Mouse (Mus musculus) cerebellum, postnatal 14 days (tissue): ENCODE data around the gene Usp34.
A peak's percentile ranks its signal among the peaks of the same experiment; 100 is the strongest.
"Not testable (repeated sequence)": the region's sequence is repeated elsewhere in the genome, so short reads cannot be mapped to it uniquely, and the experiment has no call there.

ENCODE experiments used
- DNase-seq, 2 experiments: peaks; one replicate each; pipeline ENCODE4 v3.0.0; 2021; ENCODE audit warnings: mixed read lengths in 2 of 2

The Usp34 gene

DNA sequence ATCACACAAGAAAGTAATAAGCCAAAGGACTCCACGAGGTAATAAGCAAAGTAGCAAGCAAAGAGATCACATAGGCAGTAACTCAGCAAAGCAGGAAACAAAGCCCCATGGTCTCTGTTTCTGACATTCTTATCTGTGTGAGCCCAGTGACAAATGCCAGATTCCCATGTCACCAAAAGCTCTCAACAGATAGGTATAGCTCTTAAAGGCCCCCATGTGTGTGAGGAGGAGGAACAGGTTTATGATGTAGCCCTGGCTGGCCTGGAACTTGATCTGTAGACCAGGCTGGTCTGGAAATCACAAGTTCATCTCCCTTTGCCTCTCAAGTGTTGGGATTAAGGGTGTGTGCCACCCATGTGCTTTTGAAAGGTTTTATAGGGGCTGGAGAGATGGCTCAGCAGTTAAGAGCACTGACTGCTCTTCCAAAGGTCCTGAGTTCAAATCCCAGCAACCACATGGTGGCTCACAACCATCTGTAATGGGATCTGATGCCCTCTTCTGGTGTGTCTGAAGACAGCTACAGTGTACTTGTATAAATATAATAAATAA is 53.1 kb downstream of the Usp34 start:
- not testable (repeated sequence) for DNase-seq

DNA sequence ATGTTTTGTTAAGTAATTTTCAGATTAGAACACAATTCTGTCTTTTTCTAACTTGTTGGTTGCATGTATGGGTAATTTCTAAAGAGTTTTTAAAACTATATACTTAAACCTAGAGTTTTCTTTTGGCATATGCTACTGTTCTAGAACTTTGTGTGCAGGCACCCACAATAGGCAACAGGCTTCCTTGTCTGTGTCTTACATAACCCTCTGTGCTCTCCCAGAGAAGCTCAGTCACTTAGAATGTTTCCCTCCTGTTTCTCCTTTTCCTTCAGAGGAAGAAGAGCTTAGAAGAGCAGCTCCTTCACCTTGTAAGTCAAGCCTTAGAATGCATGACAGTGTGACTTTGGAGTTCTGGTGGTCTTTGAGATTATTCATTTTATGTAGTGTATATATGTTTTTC is 55.6 kb downstream of the Usp34 start:
- DNase-seq = no peak

- DNase-seq = no peak
Measured at GRCm38 (mm10) chr11:23364348-23364747, 57.7 kb downstream of the Usp34 start.

DNA sequence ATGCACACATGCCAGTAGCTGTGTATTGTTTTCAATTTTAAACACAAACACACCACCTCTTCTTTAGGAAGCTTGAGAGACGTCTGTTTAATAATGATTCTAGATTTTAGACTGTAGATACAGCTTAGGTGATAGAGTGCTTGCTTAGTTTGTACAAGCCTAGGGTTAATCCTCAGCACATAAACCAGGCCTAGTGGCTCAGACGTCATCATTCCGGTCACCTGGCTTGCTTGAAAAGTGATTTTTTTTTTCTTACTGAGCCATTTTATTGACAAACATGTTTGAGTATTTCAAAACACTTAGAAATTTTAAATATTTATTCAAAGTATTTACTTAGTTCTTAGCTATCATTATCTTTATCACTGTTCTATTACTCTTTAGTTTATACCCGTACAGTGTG is 65.3 kb downstream of the Usp34 start:
- DNase-seq = no peak

DNA sequence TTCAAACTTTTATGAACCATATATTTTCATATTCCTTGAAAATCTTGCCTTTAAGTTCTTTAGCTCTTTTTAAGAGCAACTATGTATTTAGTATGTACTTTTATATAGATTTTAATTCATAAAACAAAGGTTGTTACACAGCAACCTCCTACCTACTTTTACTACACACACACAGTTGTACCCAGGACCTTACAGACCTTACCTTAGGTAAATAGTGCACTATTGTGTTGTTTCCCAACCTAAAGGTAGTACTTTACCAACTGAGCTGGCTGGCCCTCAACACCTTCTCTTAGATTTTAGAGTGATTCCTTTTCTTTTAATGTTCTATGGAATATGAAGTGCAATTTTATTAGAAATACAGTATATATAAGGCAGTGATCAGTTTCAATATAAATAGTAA is 65.8 kb downstream of the Usp34 start:
- no peak for DNase-seq

DNA sequence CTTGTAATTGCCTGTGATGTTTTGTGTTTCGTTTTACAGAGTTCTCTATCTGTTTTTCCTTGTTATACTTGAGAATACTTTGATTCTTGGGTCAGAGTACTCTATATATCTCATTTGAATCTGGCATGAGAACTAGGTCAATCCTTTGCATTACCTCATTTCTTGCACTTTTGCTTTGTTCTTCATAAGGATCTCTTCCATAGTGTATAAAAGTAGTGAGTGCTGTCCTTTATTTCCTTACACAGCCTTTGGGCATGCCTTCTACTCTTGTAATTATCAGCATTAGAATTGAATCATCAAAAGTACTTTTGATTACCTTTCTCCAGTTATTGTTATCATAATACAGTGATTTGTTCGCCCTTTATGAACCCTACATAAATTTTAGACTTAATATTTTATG is 73.4 kb downstream of the Usp34 start:
- DNase-seq = no peak

DNA sequence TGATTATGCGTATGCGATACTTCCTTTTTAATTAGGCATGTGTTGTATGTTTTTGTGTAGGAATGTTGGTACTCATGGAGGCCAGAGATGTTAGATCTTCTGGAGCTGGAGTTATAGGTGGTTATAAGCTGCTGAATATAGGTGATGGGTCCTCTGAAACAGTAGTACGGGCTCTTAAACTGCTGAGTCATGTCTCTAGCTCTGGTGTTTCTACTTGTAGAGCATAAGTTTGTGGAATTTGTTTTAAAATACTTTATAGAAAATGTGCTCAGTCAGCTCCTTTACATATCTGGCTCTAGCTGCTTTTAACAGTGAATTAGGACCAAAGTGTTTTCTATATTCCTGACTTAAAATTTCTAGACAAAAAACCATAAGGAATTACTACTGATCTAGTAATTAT is 73.9 kb downstream of the Usp34 start:
- DNase-seq = no peak

DNA sequence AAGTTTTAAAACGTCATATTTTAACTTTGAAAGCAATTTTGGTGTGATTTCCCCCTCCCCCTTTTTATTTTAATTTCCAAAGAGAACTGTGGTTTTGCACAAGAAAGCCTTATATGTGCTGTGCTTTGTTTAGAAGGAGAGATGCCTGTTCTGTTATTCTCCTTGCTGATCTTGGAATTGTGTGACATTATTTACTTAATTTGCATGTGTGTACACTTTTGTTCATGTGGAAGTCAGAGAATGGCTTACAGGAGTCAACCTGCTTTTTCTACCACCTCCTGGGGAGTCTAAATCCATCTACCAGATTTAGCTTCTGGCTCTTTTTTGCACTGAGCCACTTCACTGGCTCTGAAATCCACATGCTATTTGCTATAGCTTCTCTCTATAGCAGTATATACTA is 76.1 kb downstream of the Usp34 start:
- no peak for DNase-seq

DNA sequence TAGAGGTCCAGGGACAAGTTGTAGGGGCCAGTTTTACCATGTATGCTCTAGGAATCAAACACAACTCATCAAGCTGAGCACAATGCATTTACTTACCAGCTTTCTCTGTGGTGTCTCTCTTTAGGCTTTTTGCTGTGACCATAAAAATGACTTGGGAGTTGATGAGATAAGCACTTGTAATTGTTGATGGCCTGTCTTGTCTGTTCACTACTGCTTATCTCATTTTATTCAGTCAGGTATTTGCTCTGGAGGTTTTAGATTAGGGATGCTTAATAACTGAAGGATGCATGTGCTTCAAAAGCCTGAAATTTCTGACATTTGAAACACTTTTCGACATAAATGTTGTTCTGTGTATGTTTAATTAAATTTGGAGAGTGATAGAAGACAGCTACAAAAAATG is 83.0 kb downstream of the Usp34 start:
- DNase-seq = no peak

DNA sequence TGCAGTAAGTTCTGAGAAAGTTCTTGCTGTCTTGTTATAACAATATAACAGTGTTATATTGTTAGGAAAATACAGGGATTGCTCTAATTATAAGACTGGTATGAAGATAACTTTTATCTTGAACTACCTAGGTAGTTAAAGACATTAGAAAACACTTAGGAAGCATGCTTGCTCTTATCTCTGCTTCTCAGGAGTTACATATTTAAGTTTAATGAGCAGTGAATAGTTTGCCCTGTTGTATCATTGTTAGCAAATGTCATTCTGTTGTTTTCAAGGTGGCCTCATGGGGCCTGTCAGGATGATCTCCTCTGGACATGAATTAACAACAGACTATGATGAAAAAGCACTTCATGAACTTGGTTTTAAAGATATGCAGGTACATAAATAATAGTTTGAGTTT is 85.9 kb downstream of the Usp34 start:
- DNase-seq = no peak

DNA sequence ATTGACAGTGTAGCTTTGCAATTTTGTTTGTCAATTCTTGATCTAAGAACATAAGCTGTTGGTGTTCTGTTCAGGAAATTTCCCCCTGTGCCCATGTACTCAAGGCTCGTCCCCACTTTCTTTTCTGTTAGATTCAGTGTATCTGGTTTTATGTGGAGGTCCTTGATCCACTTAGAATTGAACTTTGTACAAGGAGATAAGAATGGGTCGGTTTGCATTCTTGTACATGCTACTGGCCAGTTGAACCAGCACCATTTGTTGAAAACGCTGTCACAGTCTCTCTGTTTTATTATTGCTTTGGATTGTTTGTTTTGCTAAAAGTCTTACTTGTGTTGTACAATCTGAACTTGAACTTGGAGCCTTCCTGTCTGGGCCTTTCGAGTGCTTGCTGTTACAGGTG is 89.9 kb downstream of the Usp34 start:
- no peak for DNase-seq

- DNase-seq = no peak
Measured at GRCm38 (mm10) chr11:23400978-23401776, 94.5 kb downstream of the Usp34 start.

GRCm38 (mm10) chr11:23428301-23428700 is 121.6 kb downstream of the Usp34 start:
- no peak for DNase-seq

GRCm38 (mm10) chr11:23430013-23430412 is 123.3 kb downstream of the Usp34 start:
- no peak for DNase-seq

GRCm38 (mm10) chr11:23436076-23436475 is 129.4 kb downstream of the Usp34 start:
- DNase-seq = no peak

DNA sequence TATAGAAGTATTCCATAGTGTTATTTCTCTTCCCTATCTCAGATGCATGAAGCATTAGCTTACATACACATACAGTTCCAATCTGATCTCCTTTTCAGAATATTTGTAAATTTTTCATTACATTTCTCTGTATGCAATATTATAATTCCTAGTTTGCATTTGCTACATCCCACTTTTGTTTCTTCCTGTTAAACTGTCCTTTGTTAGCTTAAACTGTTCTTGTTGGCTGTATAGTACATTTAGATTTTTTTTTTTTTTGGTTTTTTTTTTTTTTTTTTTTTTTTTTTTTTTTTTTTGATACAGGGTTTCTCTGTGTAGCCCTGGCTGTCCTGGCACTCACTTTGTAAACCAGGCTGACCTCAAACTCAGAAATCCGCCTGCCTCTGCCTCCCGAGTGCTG is 159.2 kb downstream of the Usp34 start:
- not testable (repeated sequence) for DNase-seq

- DNase-seq = no peak
Measured at GRCm38 (mm10) chr11:23489955-23490354, 183.3 kb downstream of the Usp34 start.

GRCm38 (mm10) chr11:23492048-23492790 is 185.5 kb downstream of the Usp34 start:
- no peak for DNase-seq

- no peak for DNase-seq
Measured at GRCm38 (mm10) chr11:23495231-23495630, 188.5 kb downstream of the Usp34 start.

DNA sequence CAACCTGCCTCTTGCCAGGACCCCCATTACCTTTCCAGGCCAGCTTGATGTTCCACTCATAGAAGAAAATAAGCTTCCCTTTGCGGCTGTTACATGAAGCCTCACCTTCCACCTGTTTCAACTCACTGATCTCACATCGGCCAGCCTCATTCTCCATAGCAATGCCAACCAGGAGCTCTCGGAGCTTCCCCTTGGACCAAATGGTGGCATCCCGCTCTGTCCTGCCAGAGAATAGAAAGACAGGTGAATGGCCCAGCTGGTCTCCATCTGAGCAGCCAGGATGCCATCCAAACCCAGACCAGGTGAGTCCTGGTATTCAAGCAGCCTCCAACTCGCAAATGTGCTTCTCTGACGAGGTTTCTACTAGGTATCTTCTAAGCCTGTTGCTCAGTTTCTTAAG is 190.0 kb downstream of the Usp34 start:
- DNase-seq = peak; percentile 54 to 66

GRCm38 (mm10) chr11:23497335-23497717 is 190.6 kb downstream of the Usp34 start:
- DNase-seq = peak; percentile 83 to 85

GRCm38 (mm10) chr11:23497718-23498509 is 191.2 kb downstream of the Usp34 start, which contains the start of gene Ahsa2:
Gene Ahsa2, minus strand, starts transcription at chr11:23498030.
- peak; percentile 97 to 98 for DNase-seq

- no peak for DNase-seq
Measured at GRCm38 (mm10) chr11:23498609-23499008, 191.9 kb downstream of the Usp34 start.
